Mouse (Mus musculus) cerebellum, adult 11 months (tissue): ENCODE results near the gene Tspan9.

Experiments used
- DNase-seq: peaks from one replicate; pipeline ENCODE4 v3.0.0; 2022

The Tspan9 gene

GRCm38 (mm10) chr6:128102296-128102999 lies 40.9 kb downstream of the Tspan9 start:
- no peak for DNase-seq

GRCm38 (mm10) chr6:128099871-128100270 lies 43.5 kb downstream of the Tspan9 start:
- DNase-seq: no peak

GRCm38 (mm10) chr6:128099190-128099589 lies 44.2 kb downstream of the Tspan9 start:
- no peak for DNase-seq

- no peak for DNase-seq
These were observed 46.9 kb downstream of the Tspan9 start for GRCm38 (mm10) chr6:128096521-128096920.

GRCm38 (mm10) chr6:128095906-128096305 lies 47.5 kb downstream of the Tspan9 start:
- DNase-seq: no peak

- DNase-seq: no peak
These were observed 48.3 kb downstream of the Tspan9 start for GRCm38 (mm10) chr6:128095131-128095530.

GRCm38 (mm10) chr6:128093856-128094628 lies 49.4 kb downstream of the Tspan9 start:
- no peak for DNase-seq

- DNase-seq: no peak
These were observed 50.8 kb downstream of the Tspan9 start for GRCm38 (mm10) chr6:128092621-128093020.

GRCm38 (mm10) chr6:128091833-128092166 lies 51.6 kb downstream of the Tspan9 start:
- DNase-seq: no peak

GRCm38 (mm10) chr6:128090985-128091832 lies 52.2 kb downstream of the Tspan9 start:
- peak; percentile 77 for DNase-seq

- DNase-seq: no peak
These were observed 53.4 kb downstream of the Tspan9 start for GRCm38 (mm10) chr6:128089770-128090702.

GRCm38 (mm10) chr6:128088746-128089523 lies 54.5 kb downstream of the Tspan9 start:
- no peak for DNase-seq

- no peak for DNase-seq
These were observed 57.8 kb downstream of the Tspan9 start for GRCm38 (mm10) chr6:128085488-128086066.

- DNase-seq: no peak
These were observed 60.1 kb downstream of the Tspan9 start for GRCm38 (mm10) chr6:128083305-128083704.

GRCm38 (mm10) chr6:128081781-128082180 lies 61.6 kb downstream of the Tspan9 start:
- DNase-seq: no peak

- peak; percentile 95 for DNase-seq
These were observed 62.1 kb downstream of the Tspan9 start for GRCm38 (mm10) chr6:128081293-128081692.

- no peak for DNase-seq
These were observed 63.7 kb downstream of the Tspan9 start for GRCm38 (mm10) chr6:128079576-128080224.

GRCm38 (mm10) chr6:128078508-128078907 lies 64.9 kb downstream of the Tspan9 start:
- DNase-seq: no peak

- no peak for DNase-seq
These were observed 67.0 kb downstream of the Tspan9 start for GRCm38 (mm10) chr6:128076104-128077020.
